Mouse (Mus musculus) liver, adult 2 months (tissue): Measurements from ENCODE around the gene Actr1a.

ENCODE experiments used
- CTCF ChIP-seq: fragments of 200-500 bp; IDR thresholded peaks from 2 replicates; pipeline ENCODE4 v1.5.1; 2011; ENCODE audit warnings: low read depth, low read length, control low read depth
- POLR2A ChIP-seq: fragments of 200-500 bp; IDR thresholded peaks from 2 replicates; pipeline ENCODE4 v1.6.1; 2011; ENCODE audit warnings: low read length, control low read depth; ENCODE audit not compliant: insufficient read depth; ENCODE audit errors: extremely low read depth

- TF ChIP-seq POLR2A (no peak), CTCF (no peak)
Measured at GRCm38 (mm10) chr19:46443509-46443908, 48.0 kb upstream of the Actr1a start.
